Mouse (Mus musculus): ENCODE results near the gene Pgrmc1.
A peak's percentile ranks its signal among the peaks of the same experiment; 100 is the strongest.
"Not testable (repeated sequence)": the region's sequence is repeated elsewhere in the genome, so short reads cannot be mapped to it uniquely, and the experiment has no call there.

Pgrmc1 gene

DNA sequence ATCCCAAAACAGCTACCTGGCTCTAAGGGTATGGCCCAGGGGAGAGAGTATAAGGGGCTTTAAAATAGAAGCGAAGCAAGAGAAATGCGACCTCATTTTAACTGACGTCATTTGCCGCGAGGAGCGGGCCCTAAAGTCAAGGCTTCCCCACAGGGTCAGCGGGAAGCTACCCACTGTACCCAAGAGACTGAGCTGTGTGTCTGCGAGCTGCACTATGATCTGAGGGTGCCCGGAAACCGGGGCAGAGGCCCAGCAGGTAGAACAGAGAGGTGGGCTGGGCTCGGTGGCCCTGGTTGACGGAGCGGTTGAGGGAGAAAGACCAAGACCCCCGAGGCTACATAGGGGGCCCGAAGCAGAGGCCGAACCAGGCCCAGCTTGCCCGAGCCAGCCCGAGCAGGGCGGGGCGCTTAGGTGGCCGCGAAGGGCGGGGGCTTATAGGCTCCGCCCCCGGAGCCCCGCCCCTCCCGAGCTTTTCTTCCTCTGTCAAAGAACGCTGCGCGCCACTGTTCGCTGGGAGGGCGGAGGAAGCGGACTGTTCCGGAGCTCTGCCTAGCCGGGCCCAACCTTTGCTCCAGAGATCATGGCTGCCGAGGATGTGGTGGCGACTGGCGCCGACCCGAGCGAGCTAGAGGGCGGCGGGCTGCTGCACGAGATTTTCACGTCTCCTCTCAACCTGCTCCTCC lies at the start of gene Pgrmc1:
Gene Pgrmc1 (plus strand): TSS at position 500 of the 683 bp plus-strand sequence.
- DNase-seq (ENCODE audit: low read depth, low spot score), result peak; percentile 90

DNA sequence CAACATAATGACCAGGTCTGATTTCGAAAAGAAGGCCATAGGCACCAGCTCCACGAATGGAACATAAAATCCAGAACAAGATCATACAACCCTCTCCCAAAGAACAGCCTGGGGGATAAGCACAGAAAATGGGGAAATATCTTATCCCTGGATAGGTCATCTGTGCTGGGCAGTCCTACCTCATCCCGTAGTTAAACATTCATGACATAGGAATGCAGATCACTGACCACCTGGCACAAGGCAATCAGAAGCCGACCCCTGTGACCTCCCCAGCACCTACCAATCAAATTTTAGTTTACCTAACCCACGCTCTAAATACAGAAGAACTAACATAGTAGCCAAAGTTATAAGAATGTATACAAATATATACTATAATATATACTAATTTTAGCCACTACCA lies 49.2 kb upstream of the Pgrmc1 start:
- DNase-seq (ENCODE audit: low read depth, low spot score), result no peak

DNA sequence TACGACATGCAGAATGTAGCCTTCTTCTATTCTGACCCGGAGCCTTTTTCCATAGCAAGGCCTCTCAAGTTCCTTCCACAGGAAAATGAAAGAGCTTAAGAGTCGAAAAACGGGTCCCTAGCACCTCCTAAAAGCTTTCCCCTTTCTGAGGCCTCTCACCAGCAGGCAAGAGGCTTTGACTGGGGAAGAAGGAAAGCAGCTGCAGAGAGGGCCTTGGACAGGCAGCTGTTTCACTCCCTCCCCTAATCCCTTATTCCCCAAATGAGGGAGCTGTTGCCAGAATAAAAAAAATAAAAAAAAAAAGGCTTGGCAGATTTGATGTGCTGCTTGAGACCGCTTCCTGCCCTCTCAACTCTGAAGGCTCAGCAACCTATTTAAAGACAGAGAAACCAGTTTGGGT lies 47.1 kb upstream of the Pgrmc1 start:
- peak; percentile 22 for DNase-seq (ENCODE audit: low read depth, low spot score)

DNA sequence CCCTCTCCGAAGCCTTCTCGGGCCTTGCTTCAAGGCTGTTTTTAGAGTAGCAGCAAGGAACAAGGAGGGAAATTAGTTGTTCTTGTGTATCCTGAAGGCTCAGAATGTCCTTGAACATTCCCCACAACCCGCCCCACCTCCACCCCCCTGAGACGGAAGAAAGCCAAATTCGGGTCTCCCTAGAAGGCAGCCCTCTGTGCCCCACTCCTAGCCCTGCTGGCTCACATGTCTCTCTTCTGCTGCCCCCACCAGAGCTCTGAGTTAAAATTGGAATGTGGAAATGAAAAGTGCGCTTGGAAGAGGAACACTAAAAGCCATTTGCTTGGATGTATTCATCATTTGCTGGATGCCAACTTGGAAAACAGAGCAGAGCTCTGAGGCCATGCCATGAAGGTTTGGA lies 46.7 kb upstream of the Pgrmc1 start:
- DNase-seq (ENCODE audit: low read depth, low spot score), result no peak

DNA sequence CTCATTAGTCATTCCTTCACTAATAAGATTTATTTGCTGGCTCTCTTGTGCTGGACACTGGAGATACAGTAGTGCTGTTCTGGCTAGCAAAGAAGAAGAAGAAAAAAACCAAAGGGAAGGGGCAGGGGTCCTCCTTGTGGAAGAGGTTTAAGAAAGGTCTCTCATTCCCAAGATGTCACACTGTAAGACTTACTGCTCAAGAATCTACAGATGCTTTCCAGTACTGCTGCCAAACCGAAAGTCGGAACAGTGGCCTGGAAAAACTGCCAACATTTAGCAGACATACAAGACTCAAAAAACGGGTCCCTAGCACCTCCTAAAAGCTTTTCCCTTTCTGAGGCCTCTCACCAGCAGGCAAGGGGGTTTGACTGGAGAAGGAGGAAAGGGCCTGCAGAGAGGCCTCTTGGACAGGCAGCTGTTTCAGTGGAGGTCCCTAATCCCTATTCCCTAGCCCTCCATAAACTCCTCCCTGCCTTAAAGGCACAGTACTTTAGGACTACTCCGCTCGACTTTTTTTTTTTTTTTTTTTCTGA lies 45.9 kb upstream of the Pgrmc1 start:
- DNase-seq (ENCODE audit: low read depth, low spot score), result peak; percentile 7

DNA sequence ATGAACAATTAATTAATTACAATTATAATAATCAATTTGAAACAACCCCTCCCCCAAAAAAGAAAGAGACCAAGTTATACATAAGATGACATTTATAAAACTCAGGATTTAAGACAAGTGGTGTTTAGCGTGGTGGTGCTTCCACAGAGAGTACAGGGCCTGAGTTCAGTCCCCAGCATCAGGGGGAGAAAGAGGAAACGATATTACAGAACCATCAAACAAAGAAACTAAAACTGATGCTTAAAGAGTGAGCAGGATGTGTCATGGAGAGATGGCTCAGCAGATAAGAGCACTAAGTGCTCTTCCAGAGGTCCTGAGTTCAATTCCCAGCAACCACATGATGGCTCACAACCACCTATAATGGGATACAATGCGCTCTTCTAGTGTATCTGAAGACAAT lies 45.3 kb upstream of the Pgrmc1 start:
- DNase-seq (ENCODE audit: low read depth, low spot score), result no peak

DNA sequence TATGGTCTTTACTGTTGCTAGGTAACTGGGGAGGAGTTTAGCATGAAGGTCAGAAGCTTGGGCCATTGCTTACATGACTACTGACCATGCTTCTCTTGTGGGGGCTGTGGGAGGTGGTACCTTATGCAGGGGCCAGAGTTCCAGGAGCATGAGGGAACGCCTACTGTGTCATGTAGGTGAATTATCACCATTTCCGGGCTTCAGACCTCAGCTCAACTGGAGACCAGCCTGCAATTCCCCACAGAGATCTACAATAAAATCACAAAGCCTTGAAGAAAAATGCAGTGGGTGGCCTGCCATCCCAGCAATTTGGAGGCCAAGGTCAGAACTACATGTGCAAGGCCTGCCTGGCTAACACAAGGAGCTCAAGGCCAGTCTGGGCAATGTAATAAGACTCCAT lies 42.8 kb upstream of the Pgrmc1 start:
- not testable (repeated sequence) for DNase-seq (ENCODE audit: low read depth, low spot score)

DNA sequence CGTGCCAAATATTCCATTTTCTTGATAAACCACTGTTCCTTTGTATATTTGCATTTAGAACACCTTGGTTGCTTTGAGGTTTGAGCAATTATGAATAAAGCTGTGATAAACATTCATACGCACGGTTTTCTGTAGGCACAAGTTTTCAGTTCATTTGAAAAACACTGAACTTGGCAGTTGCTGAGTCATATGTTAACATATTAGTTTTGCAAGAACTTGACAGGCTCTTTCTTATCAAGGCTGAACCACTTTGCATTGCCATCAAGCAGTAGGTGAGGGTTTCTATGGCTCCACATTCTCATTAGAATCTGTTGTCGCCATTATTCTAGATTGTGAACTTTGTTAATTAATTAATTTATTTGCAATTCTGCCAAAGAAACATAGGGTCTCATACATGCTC lies 37.8 kb upstream of the Pgrmc1 start:
- no peak for DNase-seq (ENCODE audit: low read depth, low spot score)

DNA sequence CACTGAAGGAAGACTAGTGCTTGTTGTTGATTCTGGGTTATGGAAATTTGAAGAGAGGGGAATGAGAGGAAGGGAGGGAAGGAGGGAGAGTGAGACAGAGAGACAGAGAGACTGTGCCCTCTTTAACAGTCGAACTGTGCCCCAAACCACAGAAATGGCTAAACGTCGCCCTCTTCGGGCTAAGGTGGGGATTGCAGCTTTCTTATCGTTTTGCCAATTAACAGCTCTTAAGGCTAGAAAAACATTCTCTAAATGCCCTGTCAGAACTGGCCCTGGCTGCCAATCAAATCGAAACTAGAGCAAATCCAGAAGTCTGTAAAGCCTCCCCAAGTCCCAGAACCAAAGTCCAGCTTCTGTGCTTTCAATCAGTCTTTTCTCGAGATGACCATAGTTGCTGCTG lies 36.4 kb upstream of the Pgrmc1 start:
- DNase-seq (ENCODE audit: low read depth, low spot score), result peak; percentile 75

DNA sequence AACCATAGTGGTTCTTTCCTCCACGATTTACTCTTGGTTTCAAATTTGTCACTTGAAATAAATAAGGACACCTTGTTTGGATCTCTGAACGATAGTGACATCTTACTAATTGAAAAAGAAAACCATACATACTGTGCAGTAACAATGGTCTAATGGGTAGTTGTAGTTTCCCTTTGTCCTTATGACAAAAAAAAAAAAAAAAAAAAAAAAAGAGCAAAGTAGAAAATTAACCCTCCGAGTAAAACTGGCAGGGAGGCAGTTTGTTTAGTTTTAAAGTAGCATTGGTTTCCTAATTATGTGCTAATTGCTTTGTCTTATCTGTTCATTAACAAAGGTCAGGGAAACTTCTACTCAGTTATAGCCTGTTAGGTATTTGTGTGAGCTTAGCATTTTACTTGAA lies 35.9 kb upstream of the Pgrmc1 start:
- no peak for DNase-seq (ENCODE audit: low read depth, low spot score)

DNA sequence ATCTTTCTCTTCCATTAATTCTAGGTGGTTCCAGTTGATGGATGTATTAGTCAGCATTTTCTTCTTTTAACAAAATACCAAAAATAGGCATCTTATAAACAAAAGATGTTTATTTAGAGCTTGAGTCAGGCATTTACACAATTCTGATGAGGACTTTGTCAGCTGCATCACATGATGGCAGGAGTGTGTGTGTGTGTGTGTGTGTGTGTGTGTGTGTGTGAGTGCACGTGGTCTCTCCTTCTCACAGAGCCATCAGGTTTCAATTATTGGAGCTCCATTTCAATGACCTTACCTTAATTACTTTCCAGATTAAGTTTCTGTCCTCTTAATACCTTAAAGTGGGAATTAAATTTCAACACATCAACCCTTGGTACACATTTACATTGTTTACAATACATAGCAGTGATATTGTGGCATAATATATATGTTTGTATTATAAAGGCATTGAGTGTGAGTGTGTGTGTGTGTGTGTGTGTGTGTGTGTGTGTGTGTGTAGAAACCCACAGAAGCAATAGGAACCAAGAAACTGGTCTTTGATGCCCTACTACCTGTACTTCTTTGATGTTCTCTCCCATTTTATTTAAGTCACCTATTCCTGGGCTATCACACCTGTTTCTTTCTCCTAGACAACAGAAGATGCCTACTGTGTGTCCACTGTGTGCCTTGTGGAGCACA lies 11.2 kb upstream of the Pgrmc1 start:
- no peak for DNase-seq (ENCODE audit: low read depth, low spot score)

DNA sequence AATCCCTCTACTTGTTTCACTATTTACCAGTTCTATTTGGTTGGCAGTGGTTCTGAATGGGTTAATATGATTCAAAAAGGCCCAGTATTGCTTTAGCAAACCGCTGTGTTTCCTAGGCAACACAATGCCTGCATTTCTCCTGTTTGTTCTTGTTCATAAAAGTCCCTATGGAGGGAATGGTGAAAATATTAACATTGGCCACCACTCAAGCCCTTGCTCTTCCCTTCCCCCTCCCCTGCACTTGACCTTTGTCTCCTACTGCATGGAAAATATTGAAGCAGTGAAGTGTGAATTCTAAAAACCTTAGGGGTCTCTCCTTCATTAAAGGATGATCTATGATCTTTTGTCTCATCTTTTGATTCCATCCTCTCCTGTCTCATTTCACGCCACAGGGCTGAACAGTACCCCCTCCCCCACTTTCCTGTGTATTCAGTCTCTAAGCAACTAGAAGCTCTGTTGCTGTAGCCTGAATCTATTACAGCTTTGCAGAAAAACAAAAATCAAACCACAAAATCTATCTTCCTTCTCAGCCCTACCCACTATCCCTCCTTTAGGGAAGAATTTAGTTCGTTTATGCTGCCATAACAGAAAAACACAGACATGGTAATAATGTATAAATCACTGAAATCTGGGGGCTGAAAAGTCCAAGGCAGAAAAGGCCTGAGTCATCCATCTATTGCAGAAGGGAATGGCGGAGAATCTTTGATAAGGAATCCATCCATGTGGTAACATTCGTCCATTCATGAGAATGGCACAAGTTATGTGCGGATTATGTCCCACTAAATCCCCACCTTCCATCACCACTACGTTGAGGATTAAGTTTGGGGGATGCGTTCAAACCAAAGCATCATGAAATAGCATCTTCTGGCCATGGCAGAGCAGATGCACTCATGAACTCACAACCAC lies 10.4 kb upstream of the Pgrmc1 start:
- peak; percentile 12 for DNase-seq (ENCODE audit: low read depth, low spot score)

DNA sequence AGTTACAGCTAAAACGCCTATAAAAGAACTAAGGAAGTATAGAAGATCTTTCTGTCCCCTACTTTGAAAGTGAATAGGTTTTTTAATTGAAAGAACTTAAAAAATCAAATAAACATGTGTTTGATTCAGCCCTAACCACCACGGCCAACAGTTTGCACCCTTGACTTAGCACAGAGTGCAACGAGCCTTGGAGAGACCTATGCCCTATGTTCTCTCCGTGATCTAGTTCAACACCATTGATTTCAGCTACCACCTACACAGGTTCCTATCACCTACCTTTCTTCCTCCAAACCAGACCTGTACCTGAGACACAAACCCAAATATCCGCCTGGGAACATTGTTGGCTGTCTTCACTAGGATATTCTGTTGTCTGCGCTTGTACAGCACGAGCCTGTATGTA lies 7.7 kb upstream of the Pgrmc1 start:
- DNase-seq (ENCODE audit: low read depth, low spot score), result no peak

DNA sequence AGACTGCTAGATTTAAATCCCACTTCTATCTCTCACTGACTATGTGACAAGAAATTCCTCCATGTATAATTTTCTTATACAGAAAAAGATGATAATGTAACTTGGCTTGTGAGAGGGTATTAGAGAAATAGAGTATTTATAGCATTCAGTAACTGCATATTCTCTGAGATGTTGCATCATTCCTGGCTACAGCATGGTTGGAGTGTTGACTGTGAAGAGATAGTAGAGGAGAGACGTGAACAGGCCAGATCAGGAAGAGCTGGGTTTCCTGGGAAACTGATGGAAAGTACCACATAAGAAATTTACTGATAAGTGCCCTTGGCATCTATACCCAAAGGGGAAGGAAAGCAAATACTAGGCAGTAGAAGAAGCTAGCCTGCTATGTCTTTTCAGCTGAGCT lies 6.9 kb upstream of the Pgrmc1 start:
- DNase-seq (ENCODE audit: low read depth, low spot score), result no peak

DNA sequence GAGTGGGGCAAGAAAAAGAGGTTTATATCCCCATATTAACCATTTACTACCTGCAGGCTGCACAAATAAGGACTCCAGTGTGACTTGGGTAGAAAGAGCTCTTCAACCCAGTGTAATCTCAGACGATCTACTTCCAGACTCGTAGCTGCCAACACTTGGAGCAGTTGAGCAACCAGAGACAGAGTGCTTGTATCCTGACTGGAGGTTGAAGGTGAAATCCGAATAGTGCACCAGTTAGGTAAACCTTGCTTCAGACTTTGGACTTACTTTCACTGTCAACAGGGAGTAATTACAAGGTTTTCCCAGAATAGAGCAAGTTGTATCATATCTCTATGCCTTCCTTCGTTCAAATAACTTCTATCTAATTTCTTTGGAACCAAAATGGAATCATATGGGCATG lies 6.5 kb upstream of the Pgrmc1 start:
- DNase-seq (ENCODE audit: low read depth, low spot score), result no peak

DNA sequence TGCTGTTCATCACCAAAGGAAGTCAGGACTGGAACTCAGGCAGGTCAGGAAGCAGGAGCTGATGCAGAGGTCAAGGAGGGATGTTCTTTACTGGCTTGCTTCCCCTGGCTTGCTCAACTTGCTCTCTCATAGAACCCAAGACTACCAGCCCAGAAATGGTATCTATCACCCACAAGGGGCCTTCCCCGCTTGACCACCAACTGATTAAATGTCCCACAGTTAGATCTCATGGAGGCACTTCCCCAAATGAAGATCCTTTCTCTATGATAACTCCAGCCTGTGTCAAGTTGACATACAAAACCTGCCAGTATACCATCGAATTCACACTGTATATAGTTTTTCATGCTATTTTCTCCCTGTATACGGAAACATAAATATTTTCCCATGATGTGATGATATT lies 2.8 kb upstream of the Pgrmc1 start:
- DNase-seq (ENCODE audit: low read depth, low spot score), result no peak

DNA sequence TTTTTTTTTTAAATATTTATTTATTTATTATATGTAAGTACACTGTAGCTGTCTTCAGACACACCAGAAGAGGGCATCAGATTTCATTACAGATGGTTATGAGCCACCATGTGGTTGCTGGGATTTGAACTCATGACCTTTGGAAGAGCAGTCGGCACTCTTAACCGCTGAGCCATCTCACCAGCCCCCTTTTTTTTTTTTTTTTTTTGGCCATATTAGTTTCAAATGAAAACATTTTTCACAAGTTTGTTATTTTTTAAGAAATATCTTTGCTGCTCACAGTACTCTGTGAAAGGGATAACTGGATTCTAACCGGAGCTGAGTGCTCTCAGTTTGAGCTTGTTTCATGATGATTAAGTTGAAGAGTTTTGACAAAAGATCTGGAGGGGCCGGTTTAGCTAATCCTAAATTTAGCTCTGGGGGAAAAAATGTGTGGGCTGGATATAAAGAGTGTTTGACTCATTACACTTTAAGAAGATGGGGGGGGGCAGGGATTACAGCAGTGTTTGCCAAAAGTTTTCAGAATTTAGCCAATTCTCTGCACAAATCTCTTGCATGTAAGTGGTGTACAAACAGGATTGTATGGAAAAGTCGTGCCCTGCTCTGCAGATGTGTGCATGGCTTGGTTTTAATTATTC lies 1.4 kb upstream of the Pgrmc1 start:
- DNase-seq (ENCODE audit: low read depth, low spot score), result not testable (repeated sequence)

DNA sequence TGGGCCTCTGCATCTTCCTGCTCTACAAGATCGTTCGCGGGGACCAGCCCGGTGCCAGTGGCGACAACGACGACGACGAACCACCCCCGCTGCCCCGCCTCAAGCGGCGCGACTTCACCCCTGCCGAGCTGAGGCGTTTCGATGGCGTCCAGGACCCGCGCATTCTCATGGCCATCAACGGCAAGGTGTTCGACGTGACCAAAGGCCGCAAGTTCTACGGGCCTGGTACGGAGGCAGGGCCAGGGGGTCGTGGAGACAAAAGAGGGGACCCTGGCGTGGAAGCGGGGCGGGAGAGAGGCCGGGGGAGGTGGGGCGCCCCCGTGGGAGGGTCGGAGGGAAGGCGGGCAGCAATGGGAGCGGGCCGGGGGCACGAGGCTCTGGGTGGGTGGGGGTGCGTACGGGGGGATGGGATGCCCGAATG lies 394 bp downstream of the Pgrmc1 start:
- no peak for DNase-seq (ENCODE audit: low read depth, low spot score)

DNA sequence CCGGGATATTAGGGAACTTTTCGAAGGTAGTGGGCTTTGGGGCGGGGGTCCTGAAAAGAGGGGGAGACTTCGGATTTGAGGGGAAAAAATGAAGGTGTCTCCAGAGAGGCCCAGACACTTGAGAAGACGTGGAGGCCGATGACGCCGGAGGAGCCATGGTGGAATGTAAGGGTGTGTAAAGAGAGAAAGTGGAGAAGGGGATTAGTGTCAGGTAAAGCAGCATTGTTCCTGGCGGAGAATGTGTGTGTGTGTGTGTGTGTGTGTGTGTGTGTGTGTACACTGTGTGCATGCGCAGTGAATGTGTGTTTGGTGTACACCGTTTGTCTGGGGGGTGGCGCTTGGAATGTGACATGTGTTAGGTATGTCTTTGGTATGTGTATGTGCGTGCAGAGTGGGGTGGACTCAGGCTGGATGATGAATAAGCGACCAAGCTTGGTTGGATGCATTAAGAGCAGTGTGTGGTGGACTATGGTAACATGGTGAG lies 897 bp downstream of the Pgrmc1 start:
- DNase-seq (ENCODE audit: low read depth, low spot score), result peak; percentile 33

DNA sequence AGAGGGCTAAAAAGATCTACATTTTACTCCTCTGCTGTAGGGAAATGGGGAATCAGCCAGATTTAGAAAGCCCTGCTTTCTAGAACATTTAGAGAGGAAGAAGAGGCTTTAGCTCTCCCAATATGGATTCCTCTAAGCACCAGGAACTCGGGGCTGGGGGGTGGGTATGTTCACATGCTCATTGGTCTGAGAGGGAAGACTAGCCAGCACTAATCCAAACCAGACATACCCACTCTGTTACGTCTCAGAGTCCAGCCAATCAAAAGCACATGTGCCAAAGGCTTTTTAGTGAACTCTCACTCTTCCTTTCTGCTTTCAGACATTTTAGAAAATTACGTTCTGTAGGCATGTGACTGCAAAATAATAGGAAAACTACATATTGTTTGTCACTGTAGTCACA lies 1.6 kb downstream of the Pgrmc1 start:
- no peak for DNase-seq (ENCODE audit: low read depth, low spot score)

DNA sequence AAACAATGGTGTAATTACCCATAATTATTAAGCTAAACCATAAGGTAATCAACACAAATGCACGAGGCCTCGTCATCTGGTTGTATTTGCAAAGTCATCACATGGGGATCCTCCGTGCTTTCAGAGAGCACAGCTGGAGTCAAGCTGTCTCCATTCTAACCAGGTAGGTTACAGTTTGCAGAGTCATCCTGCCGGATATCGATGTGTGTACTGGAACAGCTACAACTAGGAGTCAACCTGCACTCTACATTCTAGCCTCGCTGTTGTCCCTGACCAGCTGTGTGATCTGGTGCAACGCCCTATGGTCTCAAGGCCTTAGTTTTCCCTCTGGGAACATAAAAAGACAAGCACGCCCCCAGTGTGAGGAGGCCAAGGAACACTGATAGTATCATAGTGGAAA lies 2.1 kb downstream of the Pgrmc1 start:
- DNase-seq (ENCODE audit: low read depth, low spot score), result no peak

DNA sequence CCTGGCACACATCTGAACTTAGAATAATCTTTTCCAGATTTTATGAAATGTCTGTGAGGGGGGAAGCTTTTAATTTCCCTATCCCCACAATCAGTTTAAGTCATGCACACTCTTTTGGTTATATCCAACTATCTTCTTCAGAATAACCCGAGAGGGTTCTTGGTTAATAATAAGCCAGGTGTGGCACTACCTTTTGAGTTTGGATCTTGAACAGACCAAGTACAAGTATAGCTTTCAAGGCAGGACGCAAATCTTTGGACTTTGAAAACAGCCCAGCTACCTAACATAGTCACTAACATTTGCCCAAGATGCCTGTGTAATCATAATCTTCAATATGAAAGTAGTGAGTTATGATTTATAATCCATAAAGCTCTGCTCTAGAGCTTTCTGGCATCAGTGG lies 4.9 kb downstream of the Pgrmc1 start:
- no peak for DNase-seq (ENCODE audit: low read depth, low spot score)
